Mouse (Mus musculus): ENCODE measurements around the gene Tmem236.

The Tmem236 gene

DNA sequence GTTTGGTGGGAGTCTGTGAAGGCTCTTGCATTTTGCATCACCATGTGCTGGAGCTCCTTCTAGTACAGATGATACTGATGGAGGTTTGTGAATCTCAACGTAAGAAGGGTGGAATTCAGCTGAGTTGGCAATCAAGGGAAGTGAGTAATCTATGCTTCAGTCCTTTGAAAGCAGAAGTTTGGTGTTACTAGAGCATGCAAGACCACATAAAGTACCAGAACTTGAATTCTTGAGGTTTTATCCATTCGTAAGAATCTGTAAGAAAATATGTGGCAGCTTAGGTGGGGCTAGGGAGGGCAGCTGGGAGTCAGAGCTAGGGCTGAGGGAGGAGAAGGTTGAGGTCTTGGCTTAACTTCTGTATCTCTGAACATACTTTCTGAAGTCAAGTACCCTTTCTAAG, 70.3 kb downstream of the Tmem236 start:
- no peak for DNase-seq (ENCODE audit: low read depth in 1 of 2, low spot score in 2 of 2)

DNA sequence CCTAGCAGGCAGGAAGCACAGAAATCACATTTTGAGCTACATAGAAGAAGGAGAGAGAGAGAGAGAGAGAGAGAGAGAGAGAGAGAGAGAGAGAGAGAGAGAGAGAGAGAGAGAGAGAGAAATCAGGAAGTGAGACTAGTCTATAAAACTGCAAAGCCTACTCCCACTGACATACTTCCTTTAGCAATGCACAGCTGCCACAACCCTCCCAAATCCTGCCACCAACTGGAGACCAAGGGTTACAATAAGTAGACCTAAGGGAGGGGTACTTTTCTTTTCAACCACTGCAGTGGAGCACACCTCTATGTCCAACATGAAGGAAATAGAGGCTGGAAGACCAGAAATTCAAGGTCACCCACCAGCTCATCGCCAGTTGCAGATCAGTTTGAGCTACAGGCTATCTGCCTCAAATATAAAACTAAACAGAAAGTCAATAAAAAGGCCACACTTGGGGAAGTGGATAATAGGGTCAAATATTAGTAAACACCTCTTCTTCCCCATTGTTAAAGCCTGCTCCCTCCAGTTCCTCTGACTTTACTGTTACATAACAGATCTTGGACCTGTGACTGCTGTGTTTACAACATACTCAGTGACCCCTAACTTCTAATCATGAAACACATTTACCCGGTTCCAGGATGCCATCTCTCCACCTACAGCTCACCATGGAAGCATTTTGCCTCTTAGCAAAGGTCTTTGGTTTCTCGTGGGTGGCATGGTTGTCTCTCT, 75.7 kb downstream of the Tmem236 start:
- peak; percentile 42 to 45 for DNase-seq (ENCODE audit: low read depth in 1 of 2, low spot score in 2 of 2)

DNA sequence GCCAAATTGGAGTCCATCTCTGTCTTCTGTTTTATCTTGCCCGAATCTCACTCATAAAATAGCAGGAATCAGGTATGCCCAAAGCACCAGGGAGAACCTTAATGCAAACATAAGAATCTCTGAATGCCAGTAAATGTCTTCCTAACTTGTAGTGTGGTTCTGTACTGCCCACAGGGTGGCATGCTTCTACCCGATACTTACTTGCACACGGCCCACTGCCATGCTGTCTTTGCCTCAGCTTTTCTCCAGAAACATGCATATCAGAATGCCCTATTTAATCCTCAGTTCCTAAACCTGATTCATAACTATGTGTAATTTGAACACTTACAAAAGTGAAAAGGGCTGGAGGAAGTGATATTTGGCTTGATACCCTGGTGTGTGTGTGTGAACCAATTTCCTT, 77.6 kb downstream of the Tmem236 start:
- DNase-seq (ENCODE audit: low read depth in 1 of 2, low spot score in 2 of 2) = no peak

DNA sequence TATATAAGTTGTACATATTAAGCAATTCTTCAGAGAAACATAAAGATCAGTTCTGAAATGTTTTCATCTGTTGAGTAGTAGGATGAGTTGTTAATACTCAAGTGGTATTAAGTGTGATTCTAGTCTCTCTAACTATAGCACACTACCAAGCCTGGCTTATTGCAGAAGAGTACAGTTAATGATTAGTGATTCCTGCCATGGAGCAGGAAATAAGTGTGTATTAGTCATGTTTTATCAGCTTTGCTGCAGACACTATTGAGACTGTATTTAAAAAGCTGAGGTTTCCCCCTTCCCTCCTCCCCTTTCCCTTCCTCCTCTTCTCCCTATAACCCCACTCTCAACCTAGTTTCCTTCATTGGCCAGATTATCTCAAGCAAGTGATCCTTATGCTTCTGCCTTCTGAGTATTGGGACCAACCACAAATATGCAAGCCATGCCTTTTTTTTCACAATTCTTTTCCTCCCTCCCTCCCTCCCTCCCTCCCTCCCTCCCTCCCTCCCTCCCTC, 84.1 kb downstream of the Tmem236 start:
- DNase-seq (ENCODE audit: low read depth in 1 of 2, low spot score in 2 of 2) = no peak

DNA sequence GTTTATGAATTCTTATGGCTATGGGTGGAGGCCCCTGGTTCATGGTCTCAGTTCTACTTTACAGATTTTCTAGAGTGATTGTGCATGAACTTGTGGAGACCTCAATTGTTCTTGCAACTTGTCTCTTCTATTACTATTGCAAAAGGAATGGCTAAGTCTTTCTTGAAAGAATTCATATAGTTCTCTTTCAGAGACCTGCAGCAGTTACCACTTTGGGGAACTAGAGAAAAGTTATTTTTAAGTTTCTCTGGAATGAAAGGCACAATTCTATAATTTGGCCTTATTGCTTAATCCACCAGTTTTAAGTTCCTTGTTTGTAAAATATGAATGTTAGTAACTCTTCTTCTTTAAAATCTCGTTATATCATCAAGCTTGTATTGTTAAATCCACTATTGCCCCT, 87.8 kb downstream of the Tmem236 start:
- no peak for DNase-seq (ENCODE audit: low read depth in 1 of 2, low spot score in 2 of 2)

DNA sequence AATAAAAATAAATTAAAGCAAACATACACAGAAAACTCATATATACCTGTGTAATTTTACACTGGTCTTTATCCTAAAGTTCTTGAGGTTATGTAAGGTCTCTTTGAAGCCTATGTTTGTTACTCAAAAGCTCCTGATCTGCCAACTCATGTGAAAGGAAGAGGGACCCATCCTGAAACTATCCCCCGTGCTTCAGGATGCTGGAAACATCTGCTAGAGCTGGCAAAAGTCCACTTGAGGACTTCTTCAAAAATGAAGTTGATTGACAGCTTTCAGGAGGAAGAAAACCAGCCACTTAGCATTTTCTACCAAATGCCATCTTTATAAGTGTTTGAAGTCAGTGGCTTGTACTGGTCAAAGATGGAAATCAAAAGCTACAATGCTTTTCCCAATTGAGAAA, 94.8 kb downstream of the Tmem236 start:
- DNase-seq (ENCODE audit: low read depth in 1 of 2, low spot score in 2 of 2) = no peak
